Mouse (Mus musculus) olfactory bulb, adult 2 months (tissue): ENCODE results near the gene Sarm1. TPM values are rescaled to one million over a fixed set of nuclear protein-coding genes. Genes with fewer than 3 reads are reported as not detected.
A peak's percentile ranks its signal among the peaks of the same experiment; 100 is the strongest.

ENCODE experiments used
- H3K27ac ChIP-seq: fragments of 200-500 bp; 2 replicates; pipeline ENCODE4 v1.5.1; 2012; ENCODE audit warnings: low read depth, low read length; ENCODE audit not compliant: insufficient read depth
- H3K4me1 ChIP-seq: fragments of 200-500 bp; 2 replicates; pipeline ENCODE4 v1.6.1; 2012; ENCODE audit warnings: low read length; ENCODE audit not compliant: control insufficient read depth, insufficient read depth
- H3K4me3 ChIP-seq: fragments of 200-500 bp; 2 replicates; pipeline ENCODE4 v1.5.1; 2012; ENCODE audit warnings: mild to moderate bottlenecking, low read depth, low read length, moderate library complexity; ENCODE audit not compliant: insufficient read depth
- CTCF ChIP-seq: fragments of 200-500 bp; IDR thresholded peaks from 2 replicates; pipeline ENCODE4 v1.5.1; 2012; ENCODE audit warnings: low read depth, mild to moderate bottlenecking, low read length, moderate library complexity; ENCODE audit not compliant: insufficient read depth
- POLR2A ChIP-seq: fragments of 200-500 bp; IDR thresholded peaks from 2 replicates; pipeline ENCODE4 v1.6.1; 2012; ENCODE audit warnings: mild to moderate bottlenecking, low read depth, low read length, moderate library complexity; ENCODE audit not compliant: insufficient read depth
- WGBS: fragments of 180-500 bp; shearing (Covaris S2); methylation state at CpG from one replicate; pipeline ENCODE4 v1.1.7; 2018; 5-methylcytosine and 5-hydroxymethylcytosine counted together
- polyA plus RNA-seq: library from polyadenylated mRNA; stranded (reverse); fragments of >200 nt; gene quantifications from 2 replicates; pipeline ENCODE4 v1.2.4, GENCODE M21; 2012; ENCODE audit warnings: low replicate concordance; ENCODE audit not compliant: missing spikeins, insufficient read depth, insufficient read length

The Sarm1 gene
- polyA plus RNA-seq, 1 experiment, result not detected

- WGBS, result 76% methylated on average over 7 of the region's 7 CpGs
- Histone ChIP-seq H3K27ac (no peak overlapping the region), H3K4me1 (peaks cover 3% of the 10 kb centered on the region; the same call in 1 of the 2 replicates), H3K4me3 (no peak overlapping the region)
- no peak for TF ChIP-seq CTCF
- no peak for TF ChIP-seq POLR2A
Measured at GRCm38 (mm10) chr11:78454276-78454675, 43.3 kb downstream of the Sarm1 start.

DNA sequence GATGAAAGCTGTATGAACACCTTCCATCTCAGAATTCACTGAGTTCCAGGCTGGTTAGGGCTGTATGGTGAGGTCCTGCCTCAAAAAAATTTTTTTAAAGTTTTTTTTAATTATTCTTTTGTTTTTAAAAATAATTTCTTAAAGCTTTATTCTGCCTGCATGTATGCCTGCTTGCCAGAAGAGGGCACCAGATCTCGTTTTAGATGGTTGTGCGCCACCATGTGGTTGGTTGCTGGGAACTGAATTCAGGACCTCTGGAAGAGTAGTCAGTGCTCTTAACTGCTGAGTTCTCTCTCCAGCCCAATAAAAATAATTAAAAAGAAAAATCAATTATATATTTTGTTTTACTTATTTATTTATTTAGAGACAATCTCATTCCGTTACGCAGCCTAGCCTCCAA, 43.9 kb downstream of the Sarm1 start:
- peaks cover 3% of the 10 kb centered on the region; the same call in 1 of the 2 replicates for H3K4me1 ChIP-seq
- TF ChIP-seq POLR2A, result no peak
- TF ChIP-seq CTCF, result no peak
- WGBS, result 17% methylated on average over 4 of the region's 4 CpGs
- H3K27ac ChIP-seq, result no peak overlapping the region
- H3K4me3 ChIP-seq, result no peak overlapping the region

- WGBS, result 60% methylated on average over 2 of the region's 2 CpGs
- no peak for TF ChIP-seq CTCF
- TF ChIP-seq POLR2A, result no peak
- no peak overlapping the region for H3K27ac ChIP-seq
- H3K4me1 ChIP-seq, result peaks cover 3% of the 10 kb centered on the region; the same call in 1 of the 2 replicates
- H3K4me3 ChIP-seq, result no peak overlapping the region
Measured at GRCm38 (mm10) chr11:78450337-78450736, 47.2 kb downstream of the Sarm1 start.

DNA sequence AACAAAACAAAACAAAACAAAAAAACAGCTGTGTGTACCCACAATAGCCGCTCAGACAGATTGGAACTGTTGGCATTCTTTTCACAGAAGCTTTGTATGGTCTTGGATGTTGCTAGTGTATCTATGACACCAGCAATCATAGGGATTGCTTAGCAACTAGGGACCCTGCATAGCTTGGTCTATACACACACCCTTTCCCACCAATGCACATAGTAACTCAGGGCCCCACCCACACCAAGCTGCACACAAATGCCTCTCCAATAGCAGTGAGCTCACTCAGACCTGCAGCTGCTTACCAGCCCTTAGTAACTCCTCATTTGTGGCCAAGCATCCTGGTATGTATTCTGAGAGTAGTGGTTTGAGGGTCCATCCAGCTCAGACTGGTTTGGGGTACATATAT, 49.3 kb downstream of the Sarm1 start:
- Histone ChIP-seq H3K4me1 (peaks cover 3% of the 10 kb centered on the region; the same call in 1 of the 2 replicates), H3K4me3 (no peak overlapping the region), H3K27ac (no peak overlapping the region)
- 89% methylated on average over 1 of the region's 1 CpGs for WGBS
- TF ChIP-seq CTCF (no peak), POLR2A (no peak)

GRCm38 (mm10) chr11:78447168-78447567, 50.4 kb downstream of the Sarm1 start:
- Histone ChIP-seq H3K27ac (no peak overlapping the region), H3K4me1 (peaks cover 3% of the 10 kb centered on the region; the same call in 1 of the 2 replicates), H3K4me3 (no peak overlapping the region)
- TF ChIP-seq CTCF (no peak), POLR2A (no peak)
- WGBS, result 86% methylated on average over 3 of the region's 3 CpGs

DNA sequence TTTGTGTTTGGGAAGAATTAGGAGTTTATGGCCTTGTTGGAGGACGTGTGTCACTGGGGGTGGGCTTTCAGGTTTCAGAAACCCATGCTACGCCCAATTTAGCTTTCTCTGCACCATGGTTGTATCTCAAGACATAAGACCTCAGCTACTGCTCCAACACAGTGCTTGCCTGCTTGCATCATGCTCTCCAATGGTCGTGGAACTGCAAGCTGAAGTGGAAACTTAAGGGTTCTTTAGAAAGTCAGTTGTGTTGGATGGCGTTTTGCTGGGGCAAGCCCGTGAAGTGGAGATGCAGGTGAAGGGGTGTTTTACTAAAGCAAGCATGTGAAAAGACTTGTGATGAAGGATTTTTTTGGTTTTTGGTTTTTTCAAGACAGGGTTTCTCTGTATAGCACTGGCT, 54.4 kb downstream of the Sarm1 start:
- WGBS, result 86% methylated on average over 5 of the region's 5 CpGs

GRCm38 (mm10) chr11:78438399-78438930, 59.1 kb downstream of the Sarm1 start:
- 82% methylated on average over 3 of the region's 3 CpGs for WGBS
- Histone ChIP-seq H3K4me1 (peaks cover 3% of the 10 kb centered on the region; the same call in 1 of the 2 replicates), H3K4me3 (no peak overlapping the region), H3K27ac (no peak overlapping the region)
- TF ChIP-seq CTCF (no peak), POLR2A (no peak)

More for the DNA sequence above, 54.4 kb downstream of the Sarm1 start:
- TF ChIP-seq CTCF, result no peak
- no peak for TF ChIP-seq POLR2A
- Histone ChIP-seq H3K4me1 (no peaks in the 10 kb centered on the region), H3K27ac (no peak overlapping the region), H3K4me3 (no peak overlapping the region)

GRCm38 (mm10) chr11:78437182-78437581, 60.4 kb downstream of the Sarm1 start:
- H3K4me3 ChIP-seq, result no peak overlapping the region
- TF ChIP-seq POLR2A (no peak), CTCF (no peak)
- no peak overlapping the region for H3K27ac ChIP-seq
- peaks cover 3% of the 10 kb centered on the region; the same call in 1 of the 2 replicates for H3K4me1 ChIP-seq
- WGBS, result 97% methylated on average over 7 of the region's 7 CpGs

DNA sequence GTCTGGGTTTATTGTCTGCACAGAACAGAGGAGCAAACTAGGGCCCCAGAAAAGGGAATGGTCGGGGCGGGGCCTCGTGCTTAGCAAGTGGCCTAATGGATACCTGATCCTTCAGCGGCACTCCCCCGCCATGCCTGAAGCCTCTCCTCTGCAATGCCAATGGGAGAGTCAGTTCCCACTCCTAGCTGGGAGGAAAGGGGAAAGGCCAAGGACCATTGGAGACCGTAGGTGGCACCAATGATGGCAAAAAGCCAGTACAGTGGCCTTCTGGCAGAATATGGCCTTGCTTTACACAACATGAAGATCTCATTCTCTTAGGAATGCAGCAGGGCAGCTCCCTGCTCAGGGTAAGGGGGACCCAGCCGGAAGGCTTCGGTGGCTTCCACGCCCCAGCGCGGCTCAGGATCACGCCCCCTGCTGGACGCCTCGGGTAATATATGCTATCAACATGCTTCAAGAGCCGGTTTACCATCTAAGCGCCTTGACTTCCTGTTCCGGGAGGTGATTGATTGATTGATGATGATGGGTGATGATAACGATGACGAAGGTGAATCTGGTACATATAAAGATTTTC, 61.7 kb downstream of the Sarm1 start:
- TF ChIP-seq CTCF (peak; percentile 59; the same call in 1 of the 2 replicates), POLR2A (no peak)
- no peak overlapping the region for H3K27ac ChIP-seq
- H3K4me1 ChIP-seq, result peaks cover 3% of the 10 kb centered on the region; the same call in 1 of the 2 replicates
- WGBS, result 19% methylated on average over 19 of the region's 19 CpGs
- H3K4me3 ChIP-seq, result no peak overlapping the region

- TF ChIP-seq CTCF (no peak), POLR2A (no peak)
- Histone ChIP-seq H3K4me1 (peaks cover 3% of the 10 kb centered on the region; the same call in 1 of the 2 replicates), H3K4me3 (no peak overlapping the region), H3K27ac (no peak overlapping the region)
- 88% methylated on average over 4 of the region's 4 CpGs for WGBS
Measured at GRCm38 (mm10) chr11:78434052-78434451, 63.5 kb downstream of the Sarm1 start.
